Mouse (Mus musculus) embryo, embryonic 11.5 days (tissue): ENCODE measurements around the gene Pou4f1.

Source experiments
- DNase-seq: peaks from one replicate; pipeline ENCODE4 v3.0.0-alpha.2; 2012; ENCODE audit warnings: low read depth, low spot score

Gene Pou4f1

DNA sequence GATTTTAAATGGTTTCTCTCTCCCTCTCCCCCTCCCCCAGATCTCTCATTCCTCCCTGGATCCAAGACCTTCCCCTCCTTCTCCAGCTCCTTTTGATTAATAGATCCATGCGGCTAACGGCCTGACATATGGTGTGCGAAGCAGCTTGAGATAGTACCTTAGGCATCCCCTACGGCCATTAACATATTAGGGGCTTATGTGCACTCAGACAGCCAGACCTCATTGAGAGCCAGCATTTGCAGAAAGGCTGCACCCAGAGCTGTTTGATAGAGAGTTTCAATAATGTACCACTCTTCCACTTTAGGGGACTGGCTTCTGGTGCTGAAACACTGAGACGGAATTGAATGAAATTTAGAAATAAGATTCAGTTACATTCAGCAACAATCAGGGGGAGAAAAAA, 10.8 kb downstream of the Pou4f1 start:
- no peak for DNase-seq

DNA sequence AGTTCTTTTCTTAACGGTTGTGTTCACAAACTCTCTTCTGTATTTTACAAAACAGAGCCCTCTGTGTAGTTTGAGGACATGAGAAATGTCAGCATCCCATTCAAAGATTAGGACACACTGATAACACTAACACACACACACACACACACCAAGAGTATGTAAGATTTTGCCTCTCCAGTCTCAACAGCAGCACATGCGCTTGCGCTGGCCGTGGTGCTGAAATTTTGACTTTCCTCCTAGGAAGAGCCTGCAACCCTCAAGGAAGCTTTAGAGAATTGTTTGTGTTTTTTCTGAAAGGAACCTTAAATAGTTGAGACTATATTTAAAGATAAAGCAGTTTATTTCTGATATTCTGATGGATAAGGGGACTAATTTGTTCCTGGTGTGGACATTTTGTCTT, 14.0 kb downstream of the Pou4f1 start:
- peak; percentile 74 for DNase-seq

- no peak for DNase-seq
Measured at GRCm38 (mm10) chr14:104434293-104434692, 33.5 kb downstream of the Pou4f1 start.

DNA sequence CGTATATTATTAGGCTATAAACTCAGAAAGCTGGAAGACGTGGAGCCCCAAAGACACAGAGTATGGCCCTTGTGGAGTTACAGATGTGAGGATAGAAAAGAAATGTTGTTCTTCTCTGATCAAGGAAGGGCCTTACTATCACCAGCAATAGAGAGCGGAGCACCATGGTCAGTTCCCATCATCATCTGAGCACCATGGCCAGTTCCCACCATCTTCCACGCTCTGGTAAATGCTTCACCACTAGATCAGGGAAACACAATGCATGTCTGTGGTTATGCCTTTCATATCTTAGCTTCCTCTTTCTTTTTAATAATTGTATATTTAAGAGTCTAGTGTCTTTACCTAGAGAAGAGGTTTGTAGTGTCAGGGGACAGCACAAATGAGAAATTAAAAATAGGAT, 37.0 kb downstream of the Pou4f1 start:
- DNase-seq = no peak

GRCm38 (mm10) chr14:104423688-104424470, 43.9 kb downstream of the Pou4f1 start:
- DNase-seq = no peak
